Mouse (Mus musculus) testis, adult 2 months (tissue): ENCODE data around the gene Raet1e.
"Not testable (repeated sequence)": the region's sequence is repeated elsewhere in the genome, so short reads cannot be mapped to it uniquely, and the experiment has no call there.

Experiments
- CTCF ChIP-seq: fragments of 200-500 bp; IDR thresholded peaks from 2 replicates; pipeline ENCODE4 v1.5.1; 2012; ENCODE audit warnings: low read depth, mild to moderate bottlenecking, inconsistent platforms, low read length, moderate library complexity; ENCODE audit not compliant: control insufficient read depth, insufficient read depth, insufficient replicate concordance
- POLR2A ChIP-seq: fragments of 200-500 bp; IDR thresholded peaks from 2 replicates; pipeline ENCODE4 v1.6.1; 2012; ENCODE audit warnings: low read depth, mild to moderate bottlenecking, inconsistent platforms, low read length, moderate library complexity; ENCODE audit not compliant: control insufficient read depth

GRCm38 (mm10) chr10:22191035-22191434 is 32.7 kb downstream of the Raet1e start:
- not testable (repeated sequence) for TF ChIP-seq CTCF, POLR2A
